Mouse (Mus musculus) adrenal gland, adult 18-20 months (tissue): Measurements from ENCODE around the gene Fancc. TPM values are rescaled to one million over a fixed set of nuclear protein-coding genes. Genes with fewer than 3 reads are reported as not detected.
"Not testable (repeated sequence)": the region's sequence is repeated elsewhere in the genome, so short reads cannot be mapped to it uniquely, and the experiment has no call there.

Experiments
- DNase-seq, 2 experiments: peaks; one replicate each; pipeline ENCODE4 v3.0.0; 2021 to 2022; ENCODE audit warnings: low spot score in 2 of 2
- total RNA-seq, 2 experiments: library from RNA; stranded (reverse); gene quantifications; 1 replicate in 1 of 2; 2 replicates in 1 of 2; pipeline ENCODE4 v1.2.3; 2021

Gene Fancc
- total RNA-seq, 2 experiments from 2014 or later, result 6.9 to 8.1 TPM

DNA sequence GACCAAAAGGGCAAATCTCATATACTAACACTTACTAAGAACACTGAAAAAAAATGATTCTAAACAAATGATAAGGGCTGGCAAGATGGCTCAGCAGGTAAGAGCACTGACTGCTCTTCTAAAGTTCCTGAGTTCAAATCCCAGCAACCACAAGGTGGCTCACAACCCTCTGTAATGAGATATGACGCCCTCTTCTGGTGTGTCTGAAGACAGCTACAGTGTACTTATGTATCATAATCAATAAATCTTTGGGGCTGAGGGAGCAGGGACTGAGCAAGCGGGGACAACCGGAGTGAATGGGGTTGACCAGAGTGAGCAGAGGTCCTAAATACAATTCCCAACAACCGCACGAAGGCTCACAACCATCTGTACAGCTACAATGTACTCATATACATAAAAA, 68.9 kb downstream of the Fancc start:
- not testable (repeated sequence) for DNase-seq

DNA sequence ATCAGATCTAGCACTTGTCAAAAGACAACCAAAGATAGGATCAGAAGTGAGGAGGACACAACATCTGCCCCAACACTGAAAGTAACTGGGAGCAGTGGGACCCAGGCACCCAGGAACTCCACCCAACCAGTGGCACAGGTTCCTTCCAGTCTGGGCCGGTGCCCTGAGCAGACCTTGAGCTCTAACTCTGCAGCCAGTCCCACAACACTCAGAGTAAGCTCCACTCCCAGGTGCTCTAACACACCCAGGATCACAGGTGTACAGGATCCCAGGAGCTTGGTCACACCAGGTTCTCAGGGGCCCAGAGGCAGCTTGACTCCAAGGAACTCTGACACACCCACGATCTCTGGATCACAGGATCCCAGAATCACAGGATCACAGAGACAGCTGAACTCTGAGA, 74.0 kb downstream of the Fancc start:
- DNase-seq, result no peak

DNA sequence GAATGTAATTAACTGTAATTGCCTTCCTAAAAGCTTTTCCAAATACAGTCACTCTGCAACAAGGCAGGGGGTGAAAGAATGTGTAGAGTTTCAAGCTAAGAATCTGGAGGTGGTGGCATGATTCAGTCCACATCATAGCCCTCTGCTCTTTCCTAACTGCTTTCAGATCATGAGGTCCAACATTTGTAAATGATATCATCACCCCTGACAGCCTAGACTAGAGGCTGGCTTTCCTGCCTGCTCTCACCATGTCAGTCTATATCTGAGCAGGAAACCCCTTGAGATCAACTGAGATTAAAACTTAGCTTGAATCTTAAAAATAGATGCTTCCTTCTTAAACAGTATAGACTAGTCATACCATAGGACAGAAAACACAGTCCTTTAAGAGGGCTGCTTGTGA, 75.9 kb downstream of the Fancc start:
- no peak for DNase-seq

DNA sequence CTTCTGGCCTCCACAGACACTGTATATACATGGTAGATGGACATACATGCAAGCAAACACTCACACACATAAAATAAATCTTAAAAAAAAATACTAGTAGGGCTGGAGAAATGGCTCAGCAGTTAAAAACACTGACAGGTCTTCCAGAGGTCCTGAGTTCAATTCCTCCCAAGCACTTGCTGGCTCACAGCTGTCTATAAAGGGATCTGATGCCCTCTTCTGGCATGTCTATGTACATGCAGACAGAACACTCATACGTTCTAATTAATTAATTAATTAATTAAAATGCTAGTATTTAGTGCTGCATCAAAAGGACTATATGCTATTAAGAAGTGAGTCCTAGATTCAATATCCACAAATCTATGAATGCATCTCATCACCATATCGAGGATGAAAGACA, 78.9 kb downstream of the Fancc start:
- no peak for DNase-seq

DNA sequence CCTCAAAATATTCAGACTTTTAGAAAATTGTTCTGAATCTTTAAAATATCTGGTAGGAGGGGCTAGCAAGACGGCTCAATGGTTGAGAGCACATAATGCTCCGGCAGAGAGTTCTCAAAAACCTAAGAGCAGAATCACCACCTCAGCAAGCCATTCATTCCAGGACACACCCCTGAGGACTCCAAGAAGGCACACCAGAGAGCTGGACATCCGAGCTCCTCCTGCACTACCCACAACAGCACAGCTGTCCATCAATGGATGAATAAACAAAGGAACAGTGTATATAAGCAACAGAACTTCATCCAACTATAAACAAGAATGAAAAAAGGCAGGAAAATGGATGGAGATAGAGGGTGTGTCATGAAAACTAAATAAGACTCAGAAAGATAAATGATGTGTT, 80.3 kb downstream of the Fancc start:
- no peak for DNase-seq

DNA sequence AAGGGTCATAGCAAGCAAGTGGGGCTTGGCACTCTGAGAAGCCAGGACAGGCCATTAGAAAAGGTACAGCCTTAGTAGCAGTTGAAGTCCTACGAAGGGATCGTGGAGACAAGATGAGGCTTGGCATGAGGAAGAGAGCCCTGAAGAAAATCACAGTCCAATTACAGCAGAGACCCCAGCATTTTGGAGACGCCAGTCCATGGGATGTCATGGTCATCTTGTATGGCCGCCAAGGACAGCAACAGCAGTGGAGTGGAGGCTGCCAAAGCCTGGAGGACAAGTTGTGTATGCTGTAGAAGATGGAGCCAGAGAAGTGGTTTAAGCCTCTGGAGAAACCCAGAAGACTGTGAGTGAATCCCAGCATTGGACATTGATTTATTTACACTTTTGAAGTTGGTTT, 84.4 kb downstream of the Fancc start:
- no peak for DNase-seq

DNA sequence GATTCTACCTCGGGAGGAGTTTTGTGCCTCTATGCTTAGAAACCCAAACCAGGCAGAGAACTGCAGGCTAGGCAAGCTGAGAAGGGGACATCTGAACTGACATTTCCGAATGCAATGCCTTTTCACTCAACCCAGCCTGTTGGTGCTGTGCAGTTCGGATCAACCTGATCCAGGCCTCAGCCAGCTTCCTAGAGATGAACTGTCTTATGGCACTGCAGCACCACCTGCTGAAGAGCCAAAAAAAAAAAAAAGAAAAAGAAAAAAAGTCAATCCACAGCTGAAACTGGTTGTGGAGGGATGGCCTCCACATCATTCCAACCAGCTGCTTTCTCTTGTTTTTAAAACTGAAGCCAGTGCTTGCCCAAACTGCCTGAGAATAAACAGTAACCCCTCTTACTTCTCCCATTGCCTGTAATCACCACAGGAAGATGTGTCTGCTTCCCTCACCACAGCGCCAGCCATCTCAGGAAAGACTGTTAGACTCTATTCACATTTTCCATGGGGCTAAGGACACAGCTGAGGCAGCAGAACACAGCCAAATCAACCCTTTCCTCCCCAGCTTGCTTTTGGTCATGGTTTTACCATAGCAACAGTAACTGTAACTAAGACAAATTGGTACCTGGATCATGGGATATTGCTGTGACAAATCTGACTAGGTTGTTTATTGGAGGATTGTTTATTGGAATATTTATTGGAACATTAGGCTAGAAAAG, 85.6 kb downstream of the Fancc start:
- no peak for DNase-seq

DNA sequence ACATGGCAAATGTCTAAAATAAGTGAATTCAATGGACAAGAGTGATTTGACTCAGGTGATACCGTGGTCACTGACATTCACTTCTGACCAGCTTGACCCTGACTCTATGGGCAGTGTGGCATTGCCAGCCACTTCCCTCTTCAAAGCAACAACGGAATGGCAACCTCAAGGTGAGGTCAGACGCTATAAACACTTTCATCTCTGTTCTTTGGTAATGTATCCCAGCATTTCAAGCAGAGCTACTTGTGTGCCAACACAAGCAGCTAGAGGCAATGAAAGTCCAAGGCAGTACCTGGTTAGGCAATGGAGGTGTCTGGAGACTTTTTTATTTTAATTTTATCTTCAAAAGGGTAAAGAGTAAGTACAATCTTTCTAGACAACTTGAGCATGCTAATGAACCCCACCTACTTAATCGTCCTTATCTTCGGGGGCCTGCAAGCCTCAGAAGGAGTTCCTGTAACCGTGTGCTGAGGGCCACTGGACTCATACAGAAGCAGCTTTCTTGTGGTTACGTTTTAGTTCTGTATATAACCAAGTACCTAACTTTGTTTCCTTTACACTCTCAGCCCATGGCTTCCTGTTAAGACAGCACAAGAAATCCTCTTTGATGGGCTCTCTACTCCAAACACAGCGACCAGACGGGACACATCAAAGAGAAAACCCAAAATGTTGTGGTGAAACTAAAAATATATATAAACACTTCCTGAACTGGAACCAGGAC, 86.3 kb downstream of the Fancc start:
- DNase-seq, result no peak

DNA sequence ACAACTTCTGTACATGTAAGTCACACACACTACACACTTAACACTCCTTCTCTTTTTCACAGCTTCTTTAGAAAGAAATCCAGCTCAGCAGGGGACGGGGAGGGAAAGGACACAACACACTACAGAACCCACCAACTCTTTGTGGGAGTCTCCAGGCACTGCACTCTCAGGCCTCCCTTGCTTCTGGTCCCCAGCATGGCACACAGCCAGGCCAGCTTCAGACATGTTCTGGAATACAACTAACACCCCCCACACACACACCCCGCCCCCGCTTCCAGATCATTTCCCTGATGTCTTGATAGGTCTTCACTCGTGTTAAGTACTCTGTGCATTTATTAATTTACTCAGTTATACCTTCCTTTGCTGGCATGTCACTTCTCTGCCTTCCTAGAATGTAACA, 91.9 kb downstream of the Fancc start:
- no peak for DNase-seq

DNA sequence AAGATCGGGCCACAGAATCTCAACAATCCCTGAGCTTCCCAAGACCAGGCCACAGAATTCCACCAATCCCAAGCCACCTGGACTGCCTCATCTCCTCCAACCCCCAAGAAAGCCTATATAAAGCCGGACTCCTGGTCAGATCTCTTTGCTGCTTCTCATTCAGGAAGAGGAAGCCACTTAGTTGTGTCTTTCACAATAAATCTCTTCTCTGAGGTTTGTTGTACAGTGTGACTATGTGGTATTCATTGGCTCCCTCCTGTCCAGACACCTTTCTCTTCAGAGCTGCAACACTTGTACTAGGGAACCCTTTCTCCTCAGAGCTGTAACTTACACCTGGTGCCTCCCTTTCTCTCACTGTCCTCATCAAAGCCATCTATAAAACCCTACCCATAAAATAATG, 92.4 kb downstream of the Fancc start:
- DNase-seq, result no peak

DNA sequence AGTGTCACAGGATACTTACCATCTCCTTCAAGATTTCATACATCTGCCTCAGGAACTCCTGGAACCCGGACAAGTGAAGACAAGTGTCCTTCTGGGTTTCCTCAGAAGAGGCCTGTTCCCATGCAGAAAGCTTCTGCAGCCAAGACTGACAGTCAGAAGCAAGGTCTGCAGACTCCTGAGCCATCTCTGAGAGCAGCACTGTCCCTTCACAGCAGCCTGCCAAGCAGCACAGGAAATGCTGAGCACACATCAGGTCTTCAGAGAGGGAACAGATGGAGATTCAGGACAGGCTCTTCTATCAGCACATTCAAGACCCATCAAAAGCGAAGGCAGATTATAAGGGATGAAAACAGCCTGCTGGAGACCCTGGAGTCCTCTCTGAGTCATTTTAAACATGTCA, 94.3 kb downstream of the Fancc start:
- DNase-seq, result no peak

DNA sequence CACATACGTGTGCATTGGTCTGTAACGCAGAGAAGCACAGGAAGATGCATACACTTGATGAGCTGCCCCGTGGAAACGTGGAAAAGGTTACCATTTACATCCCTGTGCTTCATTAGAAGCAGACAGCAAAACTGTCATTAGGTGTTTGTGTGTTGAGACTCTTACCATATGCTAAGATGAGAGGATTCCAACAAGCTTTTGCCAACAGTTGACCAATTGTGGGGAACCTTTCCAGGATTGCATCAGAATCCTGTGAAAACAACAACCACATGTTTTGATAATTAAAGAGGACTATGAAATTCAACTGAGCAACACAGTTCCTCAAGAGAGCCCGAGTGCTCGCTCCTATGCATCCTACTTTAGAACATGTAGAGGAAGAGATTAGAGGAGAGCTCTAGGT, 97.0 kb downstream of the Fancc start:
- no peak for DNase-seq

DNA sequence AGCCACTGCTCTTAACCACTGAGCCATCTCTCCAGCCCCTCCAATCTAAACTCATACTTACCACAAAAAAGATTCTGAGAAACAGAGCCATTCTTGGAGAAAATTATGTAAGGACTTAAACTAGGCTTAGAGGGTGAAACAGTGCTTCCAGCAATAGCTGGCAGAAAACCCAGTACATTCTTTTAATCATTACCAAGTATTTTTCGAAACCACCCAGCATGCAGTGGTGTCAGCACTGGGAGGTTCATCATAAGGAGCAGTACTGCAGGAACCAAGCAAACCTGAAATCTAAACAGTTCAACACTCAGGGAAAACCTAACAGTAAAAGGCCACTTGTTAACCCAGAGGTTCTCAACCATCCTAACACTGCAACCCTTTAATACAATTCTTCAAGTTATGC, 99.7 kb downstream of the Fancc start:
- DNase-seq, result no peak

DNA sequence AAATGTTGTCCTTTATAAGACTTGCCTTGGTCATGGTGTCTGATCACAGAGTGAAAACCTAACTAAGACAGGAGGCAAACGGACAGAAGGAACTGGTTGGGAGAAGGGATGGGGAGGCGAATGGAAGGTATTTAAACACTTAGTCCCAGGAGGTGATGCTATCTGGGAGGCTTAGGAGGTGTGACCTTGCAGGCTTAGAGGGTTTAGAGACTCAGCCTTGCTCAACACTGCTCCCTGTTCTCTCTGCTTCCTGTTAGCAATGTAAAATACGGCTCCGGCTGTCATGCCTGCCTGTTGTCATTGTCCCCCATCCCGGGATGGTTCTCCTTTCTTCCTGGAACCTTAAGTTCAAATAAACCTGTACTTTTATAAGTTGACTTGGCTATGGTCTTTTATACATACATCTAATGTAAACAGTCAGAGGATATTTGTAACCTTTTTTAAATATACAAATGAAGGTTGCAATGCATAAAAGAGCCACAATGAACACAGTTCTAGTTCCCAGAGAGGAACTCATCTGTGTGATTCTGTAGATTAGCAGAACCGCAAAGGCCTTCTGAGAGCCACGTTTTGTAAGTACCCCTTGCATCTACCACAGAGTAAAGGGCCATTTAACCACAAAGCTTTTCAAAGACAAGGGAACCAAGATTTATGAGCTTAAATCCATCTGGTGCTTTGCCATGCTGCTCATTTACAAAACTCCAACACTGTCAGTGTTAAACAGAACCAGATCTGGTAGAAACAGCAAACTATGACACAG, 102.6 kb downstream of the Fancc start:
- DNase-seq, result no peak

DNA sequence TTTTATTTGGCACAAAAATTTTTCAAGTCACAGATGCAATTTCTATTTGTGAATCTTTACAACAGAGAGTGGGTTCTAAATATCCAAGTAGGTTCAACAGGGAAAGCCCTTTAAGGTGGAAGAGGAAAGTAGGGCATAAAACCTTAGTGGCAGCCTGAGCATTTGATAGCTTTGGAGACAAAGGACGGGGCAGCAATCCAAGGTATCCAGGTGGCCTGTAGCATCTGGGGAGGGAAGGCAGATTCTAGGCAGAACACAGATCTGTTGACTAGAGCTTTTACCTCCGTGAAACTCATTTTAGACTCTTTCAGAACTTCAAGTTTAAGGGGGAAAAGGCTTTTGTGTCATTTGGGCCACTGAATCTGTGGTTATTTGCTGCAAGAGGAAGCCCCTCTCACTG, 111.8 kb downstream of the Fancc start:
- no peak for DNase-seq

DNA sequence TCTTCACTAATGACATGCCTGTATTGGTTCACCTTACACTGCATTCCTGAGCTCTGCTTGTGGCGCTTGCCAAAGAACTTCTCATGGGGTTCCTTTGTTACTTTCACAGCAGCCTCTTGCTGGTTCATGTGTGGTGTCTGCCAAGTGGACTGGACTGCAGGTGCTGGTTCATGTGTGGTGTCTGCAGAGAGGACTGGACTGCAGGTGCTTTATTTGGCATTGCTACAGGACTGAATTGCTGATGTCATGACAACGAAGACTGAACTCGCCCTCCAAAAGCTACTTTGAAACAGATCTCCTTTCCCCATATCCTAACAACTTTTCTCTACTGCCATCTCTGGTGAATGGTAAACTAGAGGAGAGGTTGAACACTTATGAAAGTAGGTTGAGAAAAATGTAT, 112.3 kb downstream of the Fancc start:
- no peak for DNase-seq

DNA sequence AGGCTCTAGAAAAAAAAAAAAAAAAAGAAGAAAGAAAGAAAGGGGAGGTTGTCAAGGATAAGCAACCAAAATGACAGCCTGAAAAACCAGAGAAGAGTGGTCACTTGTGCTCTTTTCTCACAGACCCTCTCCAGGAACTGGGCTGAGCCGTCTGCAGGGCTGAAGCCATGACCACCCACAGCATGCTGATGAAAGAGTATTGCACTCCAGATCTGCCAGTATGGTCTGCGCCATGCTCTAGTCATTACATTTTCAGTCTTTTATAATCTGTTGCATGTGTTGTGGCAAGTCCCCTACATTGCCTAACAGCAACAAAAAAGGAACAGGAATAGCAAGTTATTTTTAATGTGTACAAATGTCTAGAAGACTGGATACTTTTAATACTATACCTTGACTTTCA, 114.9 kb downstream of the Fancc start:
- DNase-seq, result no peak

DNA sequence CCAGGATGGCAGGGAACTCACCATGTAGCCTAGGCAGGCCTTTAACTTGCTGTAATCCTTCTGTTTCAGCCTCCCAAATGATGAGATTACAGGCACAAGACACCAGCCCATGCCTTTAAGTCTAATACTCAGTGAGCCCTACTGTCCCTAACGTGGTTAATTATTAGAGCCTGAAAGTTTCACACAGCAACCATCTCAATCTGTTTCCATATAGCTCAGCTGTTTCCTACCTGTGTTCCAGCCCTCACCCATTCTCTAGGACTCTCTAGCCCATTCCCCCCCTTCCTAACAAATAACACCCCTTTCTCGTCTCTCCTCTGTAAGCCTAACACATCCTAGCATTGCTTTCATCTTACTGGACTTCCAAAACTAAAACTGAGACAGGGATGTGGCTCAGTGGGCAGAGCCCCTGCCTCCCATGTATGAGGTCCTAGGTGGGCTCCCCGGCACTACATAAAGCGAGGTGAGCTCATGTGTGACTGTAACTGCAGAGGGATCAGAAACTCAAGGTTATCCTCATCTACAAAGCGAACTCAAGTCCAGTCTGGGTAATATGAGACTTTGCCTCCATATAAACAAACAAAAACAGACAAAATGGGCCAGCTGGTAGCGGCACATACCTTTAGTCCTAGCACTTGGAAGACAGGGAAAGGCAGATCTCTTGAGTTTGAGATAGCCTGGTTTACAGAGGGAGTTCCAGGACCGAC, 123.5 kb downstream of the Fancc start:
- DNase-seq, result no peak

DNA sequence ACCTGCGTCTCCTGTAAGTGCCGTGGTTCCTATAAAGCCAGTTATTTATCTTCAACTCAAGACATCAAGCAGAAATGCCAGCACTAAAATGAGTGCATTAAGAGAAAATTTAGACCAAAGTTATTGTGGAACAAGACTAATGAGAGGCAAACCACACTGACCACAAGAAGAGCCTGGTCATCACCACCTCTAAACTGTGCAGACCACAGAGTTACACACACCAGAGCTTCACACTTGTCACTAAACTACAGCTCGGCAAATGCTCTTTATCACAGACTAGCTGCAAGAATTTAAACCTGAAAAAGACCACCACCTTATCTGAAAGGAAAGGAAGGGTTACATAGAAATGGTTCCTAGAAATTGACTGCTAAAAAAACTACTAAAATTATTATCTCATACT, 135.3 kb downstream of the Fancc start:
- DNase-seq, result no peak

DNA sequence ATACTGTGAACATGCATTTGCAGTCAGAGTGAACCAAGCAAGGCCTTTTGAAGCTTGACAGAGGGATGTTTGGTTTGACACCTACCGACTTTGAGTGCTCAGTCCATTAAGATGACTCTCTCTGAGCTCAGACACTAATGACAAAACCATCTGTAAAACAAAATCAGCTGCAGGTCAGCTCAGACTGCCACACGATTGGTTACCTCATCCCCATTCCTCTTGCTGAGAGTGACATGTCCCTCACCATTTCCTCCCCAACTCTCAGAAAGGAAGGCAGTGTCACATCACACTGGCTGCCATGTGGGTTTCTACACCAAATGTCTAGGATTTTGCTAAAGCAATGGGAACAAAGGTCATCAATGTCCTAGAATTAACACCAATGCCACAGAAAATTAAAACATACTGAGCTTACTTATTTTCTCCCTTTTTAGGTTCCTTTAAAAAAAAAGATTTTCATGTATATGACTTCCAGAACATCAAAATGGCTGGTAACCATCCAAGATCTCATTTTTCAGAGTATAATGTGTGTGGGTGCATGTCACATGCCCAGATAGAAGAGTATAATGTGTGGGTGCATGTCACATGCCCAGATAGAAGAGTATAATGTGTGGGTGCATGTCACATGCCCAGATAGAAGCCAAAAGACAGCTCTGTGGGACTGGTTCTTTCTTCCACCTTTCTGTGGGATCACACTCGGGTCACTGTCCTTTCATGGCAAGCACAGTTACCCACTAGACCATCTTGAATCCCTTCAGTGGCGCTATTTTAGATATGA, 136.8 kb downstream of the Fancc start:
- DNase-seq, result no peak

DNA sequence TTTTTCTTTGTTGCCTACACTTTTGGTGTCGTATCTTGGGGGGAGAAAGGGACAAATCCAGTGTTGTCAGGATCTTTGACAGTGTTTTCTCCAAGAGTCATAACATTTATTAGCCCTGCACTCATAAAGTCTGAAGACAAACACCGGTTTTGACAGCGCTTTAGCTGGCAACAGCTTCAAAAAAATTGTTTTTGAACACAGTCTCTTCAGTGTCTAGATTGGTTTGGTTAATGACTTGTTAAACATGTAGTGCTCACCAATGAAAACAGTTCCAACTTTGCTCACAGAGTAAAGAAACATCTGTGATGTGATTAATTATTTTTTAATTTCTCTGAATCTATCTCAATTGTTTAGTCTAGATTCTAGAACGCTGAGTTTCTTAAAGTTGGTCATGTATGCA, 137.7 kb downstream of the Fancc start:
- no peak for DNase-seq
